Mouse (Mus musculus): ENCODE results near the gene Adamts4. TPM values are rescaled to one million over a fixed set of nuclear protein-coding genes. Genes with fewer than 3 reads are reported as not detected.

Gene Adamts4
- 1.7 TPM for polyA plus RNA-seq (2014; fragmentation: Illumina TruSeq; extraction: RNeasy Lipid Tissue Mini Kit (QIAGEN cat#74804); ENCODE audit: low read depth, low replicate concordance)

DNA sequence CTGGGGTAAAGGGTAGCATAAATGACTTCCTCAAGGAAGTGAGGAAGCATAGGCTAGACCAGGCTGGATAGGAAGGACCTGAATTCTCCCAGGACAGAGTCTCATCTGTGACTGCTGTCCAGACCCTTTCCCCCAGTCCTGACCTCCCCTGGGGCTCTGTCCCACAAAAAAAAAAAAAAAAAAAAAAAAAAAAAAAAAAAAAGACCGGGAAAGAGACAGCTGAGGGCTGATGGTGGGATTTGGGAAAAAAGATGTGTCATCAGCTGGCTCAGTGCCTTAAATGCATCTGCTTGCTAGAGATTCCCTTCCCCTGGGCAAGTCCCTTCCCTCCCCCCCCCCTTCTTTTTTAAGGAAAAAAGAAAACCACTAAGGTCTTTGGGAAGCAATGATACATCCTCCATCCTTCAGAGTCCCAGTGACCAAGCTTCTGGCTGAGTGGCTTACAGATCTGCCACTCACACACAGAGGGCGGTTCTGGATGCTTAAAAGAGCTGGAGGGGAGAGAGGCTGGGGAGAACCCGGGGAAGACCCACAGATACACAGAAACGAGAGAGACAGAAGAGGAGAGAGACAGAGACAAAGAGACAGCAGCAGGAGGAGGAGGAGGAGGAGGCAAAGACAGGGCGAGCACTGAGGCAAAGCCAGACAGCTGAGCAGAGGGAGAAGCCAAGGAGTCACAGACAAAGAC lies at the start of gene Adamts4:
Adamts4 (plus strand) TSS at position 509 of the 688 bp plus-strand sequence.

DNA sequence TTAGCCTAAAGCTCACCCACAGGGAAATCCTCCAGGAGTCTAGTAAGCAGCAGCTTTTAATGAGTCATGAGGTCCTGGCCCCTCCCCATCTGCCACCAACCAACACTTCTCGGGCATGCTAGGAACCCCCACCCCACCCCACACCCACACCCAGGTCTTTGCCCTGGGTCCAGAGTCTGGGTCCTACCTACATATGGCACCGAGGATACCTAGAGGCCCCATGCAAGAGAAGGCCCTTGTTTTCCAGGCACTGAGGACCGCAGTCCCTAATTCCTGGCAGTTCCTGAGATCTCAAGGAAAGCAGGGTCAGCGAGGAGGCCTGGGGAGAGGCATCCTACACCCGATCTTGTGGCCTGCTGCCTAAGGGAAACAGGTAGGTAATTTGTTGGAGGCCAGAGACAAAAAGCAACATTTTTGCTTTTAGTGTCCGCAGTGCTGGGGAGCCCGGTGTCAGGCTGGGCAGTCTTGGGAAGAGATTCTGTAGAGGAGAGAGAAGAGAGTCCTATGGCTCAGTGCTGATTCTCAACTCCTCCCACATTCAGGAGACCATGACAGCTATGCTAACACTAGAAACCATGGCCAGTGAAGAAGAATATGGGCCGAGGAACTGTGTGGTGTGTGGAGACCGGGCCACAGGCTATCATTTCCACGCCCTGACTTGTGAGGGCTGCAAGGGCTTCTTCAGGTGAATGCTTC lies 36.3 kb upstream of the Adamts4 start, which contains the start of gene Nr1i3:
Nr1i3 (plus strand) TSS at position 170 of the 696 bp plus-strand sequence.

DNA sequence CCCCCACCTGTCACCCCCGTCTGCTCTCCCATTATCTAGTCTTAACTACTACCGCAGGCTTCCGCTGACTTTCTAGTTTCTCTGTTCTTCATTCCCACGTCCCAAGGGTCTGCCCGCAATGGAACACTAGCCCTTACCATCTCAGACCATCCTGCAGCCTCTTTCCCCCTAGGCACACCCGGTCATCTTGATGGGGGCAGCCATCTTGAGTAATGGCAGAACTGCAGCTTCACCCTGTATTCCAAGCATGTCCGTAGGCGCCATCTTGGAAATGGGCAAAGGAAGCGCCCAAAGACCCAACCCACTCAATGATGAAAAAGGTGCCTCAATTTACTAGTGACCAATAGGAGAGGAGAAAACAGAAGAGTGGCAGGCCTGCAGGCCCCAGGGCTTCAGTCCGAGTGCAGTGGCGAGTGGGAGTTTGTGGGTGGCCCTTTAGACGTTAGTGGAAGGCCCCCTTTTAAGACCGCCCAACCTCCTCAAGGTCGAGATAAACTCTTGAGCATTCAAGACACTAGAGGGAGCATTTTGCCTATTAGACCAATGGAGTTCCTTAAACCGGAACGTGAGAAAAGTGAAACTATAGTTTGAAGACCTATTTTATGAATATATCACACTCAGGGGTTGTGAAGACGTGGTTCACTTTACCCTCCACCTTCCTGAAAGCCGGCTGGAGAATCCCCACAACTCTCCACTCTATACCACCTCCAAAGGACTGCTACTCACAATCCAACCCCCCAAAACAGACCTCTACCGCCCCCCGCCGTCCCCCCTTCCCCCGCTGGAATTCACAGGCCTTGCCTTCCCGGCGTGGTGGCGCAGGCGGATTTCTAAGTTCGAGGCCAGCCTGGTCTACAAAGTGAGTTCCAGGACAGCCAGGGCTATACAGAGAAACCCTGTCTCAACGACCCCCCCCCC lies 27.7 kb upstream of the Adamts4 start, which contains the start of gene Tomm40l:
Tomm40l (minus strand) TSS at position 277 of the 918 bp plus-strand sequence.

DNA sequence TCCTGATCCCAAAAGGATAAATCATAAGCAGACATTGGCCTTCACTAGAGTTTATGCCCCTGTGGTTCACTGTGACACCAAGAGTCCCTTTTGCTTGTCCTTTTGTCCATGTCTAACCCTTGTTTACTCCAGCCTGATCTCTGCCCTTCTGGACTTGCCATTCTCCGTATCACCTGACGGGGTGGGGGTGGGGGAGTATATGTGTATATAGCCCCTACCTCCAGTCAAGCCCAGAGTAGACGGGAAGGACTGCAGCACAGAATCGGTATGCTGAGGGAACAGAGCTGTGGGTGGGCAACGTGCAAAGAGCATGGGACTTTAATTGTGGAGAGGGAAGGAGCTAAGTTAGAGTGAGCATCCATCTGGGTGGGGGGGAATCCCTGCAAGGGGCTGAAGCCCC lies 25.4 kb upstream of the Adamts4 start, which contains the start of gene Apoa2:
Apoa2 (plus strand) TSS at position 198 of the 400 bp plus-strand sequence.

GRCm38 (mm10) chr1:171234126-171234525 lies 16.1 kb upstream of the Adamts4 start, which contains the start of gene Fcer1g:
Gene Fcer1g, minus strand, starts transcription at chr1:171234365.

DNA sequence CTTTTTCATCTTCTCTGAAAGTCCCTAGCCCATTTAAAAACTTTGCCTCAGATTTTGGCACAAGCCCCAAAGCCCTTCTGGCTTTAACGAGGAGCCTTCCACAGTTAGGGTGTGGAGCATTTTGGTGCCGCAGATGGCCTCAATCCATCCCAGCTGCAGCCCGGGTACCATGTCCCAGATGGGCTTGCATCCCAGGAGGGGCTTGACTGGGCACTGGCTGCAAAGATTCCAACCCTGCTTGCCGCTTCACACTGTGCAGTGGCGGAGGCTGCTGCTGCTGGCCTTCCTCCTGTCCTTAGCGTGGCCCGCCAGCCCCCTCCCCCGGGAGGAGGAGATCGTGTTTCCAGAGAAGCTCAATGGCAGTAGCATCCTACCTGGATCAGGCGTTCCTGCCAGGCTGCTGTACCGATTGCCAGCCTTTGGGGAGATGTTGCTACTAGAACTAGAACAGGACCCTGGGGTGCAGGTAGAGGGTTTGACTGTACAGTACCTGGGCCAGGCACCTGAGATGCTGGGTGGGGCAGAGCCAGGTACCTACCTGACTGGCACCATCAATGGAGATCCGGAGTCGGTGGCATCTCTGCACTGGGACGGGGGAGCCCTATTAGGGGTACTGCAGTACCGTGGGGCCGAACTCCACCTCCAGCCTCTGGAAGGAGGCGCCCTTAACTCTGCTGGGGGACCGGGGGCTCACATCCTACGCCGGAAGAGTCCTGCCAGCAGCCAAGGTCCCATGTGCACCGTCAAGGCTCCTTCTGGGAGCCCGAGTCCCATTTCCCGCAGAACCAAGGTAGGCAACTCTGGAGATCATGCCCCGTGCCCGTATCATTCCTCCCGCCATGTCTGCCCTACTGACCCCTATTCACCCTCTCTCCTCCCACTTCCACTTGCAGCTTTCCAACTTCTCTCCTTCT lies 716 bp downstream of the Adamts4 start, which contains the start of gene Ndufs2:
Ndufs2 (minus strand) TSS at position 709 of the 914 bp plus-strand sequence.

GRCm38 (mm10) chr1:171269848-171270572 lies 19.8 kb downstream of the Adamts4 start, which contains the start of gene B4galt3:
Gene B4galt3, plus strand, starts transcription at chr1:171270328.

GRCm38 (mm10) chr1:171280916-171281527 lies 30.8 kb downstream of the Adamts4 start, which contains the start of gene Ppox:
Gene Ppox, minus strand, starts transcription at chr1:171281186.

GRCm38 (mm10) chr1:171287136-171288081 lies 37.2 kb downstream of the Adamts4 start, which contains the start of gene Usp21:
Gene Usp21, minus strand, starts transcription at chr1:171287991.

DNA sequence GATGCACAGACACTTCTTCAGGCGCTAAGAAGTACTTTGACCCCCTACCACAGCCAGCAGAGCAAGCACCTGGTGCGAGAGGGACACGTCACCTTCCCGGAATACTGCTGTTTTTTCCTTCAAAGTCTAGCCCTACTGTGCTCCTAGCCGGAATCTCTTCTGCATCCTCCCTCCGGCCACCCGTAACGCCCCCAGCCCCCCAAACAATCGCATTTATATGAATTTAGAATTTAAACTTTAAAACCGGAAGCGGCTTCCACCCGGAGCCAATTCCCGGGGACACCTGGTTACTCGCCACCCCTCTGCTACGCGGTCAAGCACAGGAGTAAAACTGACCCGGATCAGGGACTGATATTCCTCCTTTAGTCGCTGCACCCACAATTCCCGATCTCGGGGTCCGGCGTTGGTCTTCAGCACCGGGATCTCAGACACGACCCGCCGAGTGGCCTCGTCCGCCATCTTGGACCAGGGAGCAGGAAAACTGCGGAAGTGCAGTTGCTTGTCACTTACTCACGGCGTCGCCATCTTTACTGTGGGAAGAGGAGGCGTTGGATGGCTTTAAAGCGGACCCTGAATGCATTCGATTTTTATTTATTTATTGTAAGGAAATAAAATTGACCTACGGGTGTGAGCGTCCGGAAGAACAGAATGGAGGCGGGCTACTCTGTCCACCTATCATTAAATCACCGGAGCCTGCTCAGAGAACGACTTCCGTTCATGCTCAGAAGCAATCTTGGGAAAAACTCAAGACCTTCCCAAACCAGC lies 44.3 kb downstream of the Adamts4 start, which contains the start of gene Ufc1:
Ufc1 (minus strand) TSS at position 727 of the 765 bp plus-strand sequence.

Other genes with a start within 250 kb of the Adamts4 start
- 5.1 TPM for gene Fcgr4, start 231.5 kb upstream of the Adamts4 start, polyA plus RNA-seq (2014; fragmentation: Illumina TruSeq; extraction: RNeasy Lipid Tissue Mini Kit (QIAGEN cat#74804); ENCODE audit: low read depth, low replicate concordance)
- gene Fcgr3, start 185.5 kb upstream of the Adamts4 start, polyA plus RNA-seq (2014; fragmentation: Illumina TruSeq; extraction: RNeasy Lipid Tissue Mini Kit (QIAGEN cat#74804); ENCODE audit: low read depth, low replicate concordance): 16.6 TPM
- gene Cfap126, start 136.5 kb upstream of the Adamts4 start, polyA plus RNA-seq (2014; fragmentation: Illumina TruSeq; extraction: RNeasy Lipid Tissue Mini Kit (QIAGEN cat#74804); ENCODE audit: low read depth, low replicate concordance): 2.4 TPM
- gene Sdhc, start 99.8 kb upstream of the Adamts4 start, polyA plus RNA-seq (2014; fragmentation: Illumina TruSeq; extraction: RNeasy Lipid Tissue Mini Kit (QIAGEN cat#74804); ENCODE audit: low read depth, low replicate concordance): 38.8 TPM
- gene Mpz, start 99.7 kb upstream of the Adamts4 start, polyA plus RNA-seq (2014; fragmentation: Illumina TruSeq; extraction: RNeasy Lipid Tissue Mini Kit (QIAGEN cat#74804); ENCODE audit: low read depth, low replicate concordance): 0.41 TPM
- gene Pcp4l1, start 54.2 kb upstream of the Adamts4 start, polyA plus RNA-seq (2014; fragmentation: Illumina TruSeq; extraction: RNeasy Lipid Tissue Mini Kit (QIAGEN cat#74804); ENCODE audit: low read depth, low replicate concordance): 23.7 TPM
- not detected for gene Nr1i3, start 36.5 kb upstream of the Adamts4 start, polyA plus RNA-seq (2014; fragmentation: Illumina TruSeq; extraction: RNeasy Lipid Tissue Mini Kit (QIAGEN cat#74804); ENCODE audit: low read depth, low replicate concordance)
- gene Tomm40l, start 27.9 kb upstream of the Adamts4 start, polyA plus RNA-seq (2014; fragmentation: Illumina TruSeq; extraction: RNeasy Lipid Tissue Mini Kit (QIAGEN cat#74804); ENCODE audit: low read depth, low replicate concordance): 6.5 TPM
- not detected for gene Apoa2, start 25.4 kb upstream of the Adamts4 start, polyA plus RNA-seq (2014; fragmentation: Illumina TruSeq; extraction: RNeasy Lipid Tissue Mini Kit (QIAGEN cat#74804); ENCODE audit: low read depth, low replicate concordance)
- 32.5 TPM for gene Fcer1g, start 16.1 kb upstream of the Adamts4 start, polyA plus RNA-seq (2014; fragmentation: Illumina TruSeq; extraction: RNeasy Lipid Tissue Mini Kit (QIAGEN cat#74804); ENCODE audit: low read depth, low replicate concordance)
- 150 TPM for gene Ndufs2, start 967 bp downstream of the Adamts4 start, polyA plus RNA-seq (2014; fragmentation: Illumina TruSeq; extraction: RNeasy Lipid Tissue Mini Kit (QIAGEN cat#74804); ENCODE audit: low read depth, low replicate concordance)
- gene B4galt3, start 19.9 kb downstream of the Adamts4 start, polyA plus RNA-seq (2014; fragmentation: Illumina TruSeq; extraction: RNeasy Lipid Tissue Mini Kit (QIAGEN cat#74804); ENCODE audit: low read depth, low replicate concordance): 5.5 TPM
- 7.0 TPM for gene Ppox, start 30.8 kb downstream of the Adamts4 start, polyA plus RNA-seq (2014; fragmentation: Illumina TruSeq; extraction: RNeasy Lipid Tissue Mini Kit (QIAGEN cat#74804); ENCODE audit: low read depth, low replicate concordance)
- 17.7 TPM for gene Usp21, start 37.6 kb downstream of the Adamts4 start, polyA plus RNA-seq (2014; fragmentation: Illumina TruSeq; extraction: RNeasy Lipid Tissue Mini Kit (QIAGEN cat#74804); ENCODE audit: low read depth, low replicate concordance)
- gene Ufc1, start 44.6 kb downstream of the Adamts4 start, polyA plus RNA-seq (2014; fragmentation: Illumina TruSeq; extraction: RNeasy Lipid Tissue Mini Kit (QIAGEN cat#74804); ENCODE audit: low read depth, low replicate concordance): 132 TPM
- gene Dedd, start 78.7 kb downstream of the Adamts4 start, polyA plus RNA-seq (2014; fragmentation: Illumina TruSeq; extraction: RNeasy Lipid Tissue Mini Kit (QIAGEN cat#74804); ENCODE audit: low read depth, low replicate concordance): 7.5 TPM
- gene Nit1, start 95.2 kb downstream of the Adamts4 start, polyA plus RNA-seq (2014; fragmentation: Illumina TruSeq; extraction: RNeasy Lipid Tissue Mini Kit (QIAGEN cat#74804); ENCODE audit: low read depth, low replicate concordance): 31.0 TPM
- 51.1 TPM for gene Pfdn2, start 95.2 kb downstream of the Adamts4 start, polyA plus RNA-seq (2014; fragmentation: Illumina TruSeq; extraction: RNeasy Lipid Tissue Mini Kit (QIAGEN cat#74804); ENCODE audit: low read depth, low replicate concordance)
- gene Klhdc9, start 110.4 kb downstream of the Adamts4 start, polyA plus RNA-seq (2014; fragmentation: Illumina TruSeq; extraction: RNeasy Lipid Tissue Mini Kit (QIAGEN cat#74804); ENCODE audit: low read depth, low replicate concordance): not detected
- not detected for gene Nectin4, start 119.7 kb downstream of the Adamts4 start, polyA plus RNA-seq (2014; fragmentation: Illumina TruSeq; extraction: RNeasy Lipid Tissue Mini Kit (QIAGEN cat#74804); ENCODE audit: low read depth, low replicate concordance)
- gene Arhgap30, start 138.5 kb downstream of the Adamts4 start, polyA plus RNA-seq (2014; fragmentation: Illumina TruSeq; extraction: RNeasy Lipid Tissue Mini Kit (QIAGEN cat#74804); ENCODE audit: low read depth, low replicate concordance): 3.5 TPM
- gene Usf1, start 160.9 kb downstream of the Adamts4 start, polyA plus RNA-seq (2014; fragmentation: Illumina TruSeq; extraction: RNeasy Lipid Tissue Mini Kit (QIAGEN cat#74804); ENCODE audit: low read depth, low replicate concordance): 2.9 TPM
- not detected for gene Tstd1, start 168.5 kb downstream of the Adamts4 start, polyA plus RNA-seq (2014; fragmentation: Illumina TruSeq; extraction: RNeasy Lipid Tissue Mini Kit (QIAGEN cat#74804); ENCODE audit: low read depth, low replicate concordance)
- 20.3 TPM for gene F11r, start 187.1 kb downstream of the Adamts4 start, polyA plus RNA-seq (2014; fragmentation: Illumina TruSeq; extraction: RNeasy Lipid Tissue Mini Kit (QIAGEN cat#74804); ENCODE audit: low read depth, low replicate concordance)

Data from adrenal gland, adult 10 weeks (tissue).